Mouse (Mus musculus) intestine, postnatal 0 days (tissue): ENCODE results near the gene Gm38394. TPM values are rescaled to one million over a fixed set of nuclear protein-coding genes. Genes with fewer than 3 reads are reported as not detected.

ENCODE experiments used
- ATAC-seq: fragments of 200-750 bp; cut with Nextera tagmentation; 2 replicates; pipeline ENCODE4 v1.8.0; 2017; ENCODE audit warnings: mild to moderate bottlenecking, moderate TSS enrichment, moderate library complexity
- H3K27ac ChIP-seq: fragments of 300-500 bp; sonication (generic); 2 replicates; pipeline ENCODE4 v1.5.1; 2014; ENCODE audit warnings: mild to moderate bottlenecking, low read depth, low read length, moderate library complexity
- H3K27me3 ChIP-seq: fragments of 300-500 bp; sonication (generic); replicated peaks from 2 replicates; pipeline ENCODE4 v1.6.1; 2014; ENCODE audit warnings: low read length, mixed read lengths; ENCODE audit not compliant: control insufficient read depth, insufficient read depth
- H3K36me3 ChIP-seq: fragments of 300-500 bp; sonication (generic); 2 replicates; pipeline ENCODE4 v1.6.1; 2014; ENCODE audit warnings: mild to moderate bottlenecking, moderate library complexity; ENCODE audit not compliant: control insufficient read depth, insufficient read depth
- H3K4me1 ChIP-seq: fragments of 300-500 bp; sonication (generic); replicated peaks from 2 replicates; pipeline ENCODE4 v1.6.1; 2014; ENCODE audit warnings: antibody characterized with exemption, low read length, mixed read lengths; ENCODE audit not compliant: control insufficient read depth, insufficient read depth
- H3K4me2 ChIP-seq: fragments of 300-500 bp; sonication (generic); replicated peaks from 2 replicates; pipeline ENCODE4 v1.6.1; 2014; ENCODE audit warnings: low read depth, mild to moderate bottlenecking, moderate library complexity
- H3K4me3 ChIP-seq: fragments of 300-500 bp; sonication (generic); 2 replicates; pipeline ENCODE4 v1.5.1; 2014; ENCODE audit warnings: low read depth, low read length
- H3K9ac ChIP-seq: fragments of 300-500 bp; sonication (generic); 2 replicates; pipeline ENCODE4 v1.6.1; 2014; ENCODE audit warnings: mild to moderate bottlenecking, low read depth, low read length
- H3K9me3 ChIP-seq: fragments of 300-500 bp; sonication (generic); 2 replicates; pipeline ENCODE4 v1.6.1; 2016; ENCODE audit warnings: mixed run types; ENCODE audit not compliant: control insufficient read depth
- CTCF ChIP-seq: sonication (generic); IDR thresholded peaks from 2 replicates; pipeline ENCODE4 v1.5.1; 2016; ENCODE audit warnings: low read depth, mild to moderate bottlenecking, control low read depth, antibody characterized with exemption, moderate library complexity
- WGBS: fragments of 180-500 bp; shearing (Covaris S2); extraction: QIAGEN DNeasy Blood & Tissue Kit; methylation state at CpG from one replicate; pipeline ENCODE4 v1.1.7; 2014; 5-methylcytosine and 5-hydroxymethylcytosine counted together
- polyA plus RNA-seq: library from polyadenylated mRNA; unstranded; fragments of >200 nt; fragmentation: Nextera tagmentation; extraction: Ambion mirVana; gene quantifications from 2 replicates; pipeline ENCODE4 v1.2.1, GENCODE M21; 2015

Gene Gm38394
- polyA plus RNA-seq, 1 experiment from 2014 or later, result 1.9 TPM

DNA sequence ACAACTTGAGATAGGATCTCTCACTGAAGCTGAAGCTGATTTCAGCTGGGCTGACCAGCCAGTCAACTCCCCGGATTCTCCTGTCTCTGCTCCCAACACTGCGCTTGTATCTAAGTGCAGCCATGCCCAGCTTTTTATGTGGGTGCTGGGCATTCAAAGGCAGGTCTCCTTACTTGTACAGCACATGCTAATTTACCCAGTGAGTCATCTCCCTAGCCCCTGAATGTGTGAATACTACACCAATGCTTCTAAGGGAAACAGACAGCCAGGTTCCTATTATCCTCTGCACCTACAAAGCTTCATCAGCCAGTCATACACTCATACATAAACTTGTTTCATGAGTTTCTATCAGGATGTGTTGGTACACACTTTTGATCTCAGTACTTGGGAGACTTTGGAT, 20.0 kb downstream of the Gm38394 start:
- no peaks in the 10 kb centered on the region for H3K9me3 ChIP-seq
- H3K4me2 ChIP-seq, result no peak overlapping the region
- 90% methylated on average over 2 of the region's 2 CpGs for WGBS
- no peak for ATAC-seq
- no peak overlapping the region for H3K27ac ChIP-seq
- no peaks in the 10 kb centered on the region for H3K27me3 ChIP-seq
- no peak overlapping the region for H3K4me3 ChIP-seq
- no peak for TF ChIP-seq CTCF
- no peaks in the 10 kb centered on the region for H3K4me1 ChIP-seq
- H3K36me3 ChIP-seq, result peaks cover 94% of the 10 kb centered on the region
- H3K9ac ChIP-seq, result no peak overlapping the region

DNA sequence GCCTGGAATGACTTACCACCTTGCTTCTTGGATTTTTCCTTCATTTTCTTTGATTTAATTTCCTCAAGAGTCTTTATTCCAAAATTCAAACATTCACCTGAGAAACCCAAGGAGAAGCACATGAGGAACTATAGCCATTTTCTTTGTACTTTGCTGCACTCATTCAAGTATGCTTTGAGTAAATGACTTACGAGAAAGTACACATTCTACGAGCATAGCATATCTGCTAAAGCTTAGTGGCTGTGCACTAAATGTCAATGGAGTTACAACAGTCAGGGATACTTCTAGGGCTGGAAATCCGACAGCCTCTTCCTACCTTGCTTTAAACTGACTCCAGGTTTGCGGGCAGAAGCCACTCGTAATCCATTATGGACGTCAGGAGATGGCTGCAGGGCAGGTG, 22.6 kb downstream of the Gm38394 start:
- Histone ChIP-seq H3K4me3 (no peak overlapping the region), H3K9me3 (no peaks in the 10 kb centered on the region), H3K27me3 (no peaks in the 10 kb centered on the region), H3K36me3 (peaks cover 92% of the 10 kb centered on the region), H3K4me2 (no peak overlapping the region), H3K9ac (no peak overlapping the region), H3K4me1 (no peaks in the 10 kb centered on the region), H3K27ac (no peak overlapping the region)
- WGBS, result 87% methylated on average over 6 of the region's 6 CpGs
- ATAC-seq, result no peak
- TF ChIP-seq CTCF, result no peak

DNA sequence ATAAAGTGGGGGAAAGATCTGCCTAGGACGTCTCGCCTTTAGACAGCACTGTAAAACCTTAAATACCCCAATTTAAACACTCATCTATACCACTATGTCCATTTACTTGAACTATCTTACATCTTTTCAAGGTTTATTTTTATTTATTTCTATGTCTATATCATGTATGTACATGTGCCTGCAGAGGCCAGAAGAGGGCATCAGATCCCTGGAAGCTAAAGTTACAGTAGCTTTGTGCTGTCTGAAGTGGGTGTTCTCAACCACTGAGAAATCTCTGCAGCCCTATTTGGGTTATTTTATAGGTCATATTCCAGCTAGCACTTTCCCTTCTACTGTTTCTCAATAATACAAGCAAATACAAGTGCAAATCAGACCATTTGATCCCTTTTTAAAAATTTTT, 28.9 kb downstream of the Gm38394 start:
- no peak overlapping the region for H3K4me3 ChIP-seq
- WGBS, result 92% methylated on average over 2 of the region's 2 CpGs
- peaks cover 90% of the 10 kb centered on the region for H3K36me3 ChIP-seq
- no peak overlapping the region for H3K9ac ChIP-seq
- no peaks in the 10 kb centered on the region for H3K27me3 ChIP-seq
- no peaks in the 10 kb centered on the region for H3K9me3 ChIP-seq
- no peak overlapping the region for H3K4me2 ChIP-seq
- no peaks in the 10 kb centered on the region for H3K4me1 ChIP-seq
- TF ChIP-seq CTCF, result peak; percentile 58
- ATAC-seq, result no peak
- H3K27ac ChIP-seq, result no peak overlapping the region

DNA sequence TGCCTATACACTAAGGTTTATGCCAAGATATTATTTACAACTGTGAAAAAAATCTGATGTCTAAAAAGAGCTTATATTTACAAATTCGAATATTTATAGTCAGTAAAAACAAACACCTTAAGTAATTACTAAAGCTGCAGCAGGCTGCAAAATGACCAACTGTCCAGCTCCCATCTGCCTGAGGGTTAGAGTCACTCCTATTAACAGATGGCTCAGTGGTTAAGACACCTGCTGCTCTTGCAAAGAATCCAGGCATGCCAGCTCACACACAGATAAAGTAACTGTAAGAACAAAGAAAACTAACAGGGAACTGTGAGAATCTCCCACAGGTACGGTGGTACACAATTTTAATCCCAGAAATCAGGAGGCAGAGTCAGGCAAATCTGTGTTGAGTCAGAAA, 36.1 kb downstream of the Gm38394 start:
- H3K4me1 ChIP-seq, result no peaks in the 10 kb centered on the region
- ATAC-seq, result no peak
- no peak for TF ChIP-seq CTCF
- no peak overlapping the region for H3K9ac ChIP-seq
- WGBS, result 74% methylated on average over 2 of the region's 2 CpGs
- H3K27ac ChIP-seq, result no peak overlapping the region
- no peak overlapping the region for H3K4me3 ChIP-seq
- no peaks in the 10 kb centered on the region for H3K9me3 ChIP-seq
- no peak overlapping the region for H3K4me2 ChIP-seq
- H3K36me3 ChIP-seq, result peaks cover 86% of the 10 kb centered on the region
- H3K27me3 ChIP-seq, result no peaks in the 10 kb centered on the region

DNA sequence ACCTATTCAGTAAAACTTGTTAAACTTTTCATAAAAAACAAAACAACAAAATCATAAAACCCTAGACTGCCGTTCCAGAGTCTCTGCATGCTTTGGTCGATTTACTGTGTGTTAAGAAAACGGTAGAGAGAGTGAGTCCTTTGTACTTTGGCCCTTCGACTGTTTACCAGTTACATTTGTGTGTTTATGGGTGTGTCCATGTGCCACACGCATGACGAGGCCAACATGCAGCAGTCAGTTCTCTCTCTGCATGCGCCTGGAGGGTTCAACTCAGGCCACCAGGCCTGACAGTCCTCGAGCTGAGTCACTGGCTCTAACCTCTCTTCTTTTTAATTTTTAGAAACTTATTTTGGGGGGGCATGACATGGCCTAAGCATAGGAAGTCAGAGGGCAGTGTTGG, 42.8 kb downstream of the Gm38394 start:
- no peak overlapping the region for H3K9ac ChIP-seq
- no peaks in the 10 kb centered on the region for H3K27me3 ChIP-seq
- 47% methylated on average over 8 of the region's 8 CpGs for WGBS
- H3K9me3 ChIP-seq, result no peaks in the 10 kb centered on the region
- ATAC-seq, result peak; percentile 83
- no peak overlapping the region for H3K4me2 ChIP-seq
- TF ChIP-seq CTCF, result no peak
- H3K4me3 ChIP-seq, result no peak overlapping the region
- H3K36me3 ChIP-seq, result peaks cover 44% of the 10 kb centered on the region
- peak overlapping the region; percentile 41 for H3K27ac ChIP-seq
- no peaks in the 10 kb centered on the region for H3K4me1 ChIP-seq

DNA sequence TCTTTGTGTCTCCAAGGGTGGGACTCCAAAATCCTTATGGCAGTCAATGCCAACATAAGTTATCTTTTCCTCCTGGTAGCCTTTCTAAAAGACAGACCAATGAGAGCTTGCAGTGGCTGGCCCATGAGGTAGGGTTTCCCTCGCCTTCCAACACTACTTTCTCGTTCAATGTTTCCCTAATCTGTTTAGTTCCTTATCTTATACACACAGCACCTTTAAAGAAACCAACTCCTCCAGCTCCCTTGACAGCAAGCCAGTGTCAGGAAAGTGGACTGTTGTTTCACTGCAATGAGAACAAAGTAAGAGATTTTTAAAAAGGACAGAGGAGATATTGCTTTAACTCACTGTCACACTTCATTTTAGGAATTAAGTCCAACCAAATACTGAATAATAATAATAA, 43.2 kb downstream of the Gm38394 start:
- H3K27ac ChIP-seq, result peak overlapping the region; percentile 50; the same call in 1 of the 2 replicates
- no peak for TF ChIP-seq CTCF

DNA sequence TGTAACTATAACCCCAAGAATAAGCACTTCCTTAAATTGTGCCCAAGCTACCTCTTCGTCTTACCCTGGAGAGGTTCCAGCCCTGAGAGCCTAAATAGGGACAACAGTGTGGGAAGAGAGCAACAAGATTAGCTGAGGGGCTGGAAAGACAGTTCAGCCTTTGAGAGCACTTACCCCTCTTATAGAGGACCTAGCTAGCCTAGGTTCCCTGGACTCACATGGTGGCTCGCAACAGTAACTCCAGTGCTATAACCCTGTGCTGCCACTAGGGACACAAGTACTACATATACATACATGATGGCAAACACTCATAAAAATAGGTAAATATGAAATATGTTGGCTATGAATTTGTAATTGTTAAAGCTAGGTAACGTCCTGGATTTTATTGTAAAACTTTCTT, 47.3 kb downstream of the Gm38394 start:
- 86% methylated on average over 3 of the region's 3 CpGs for WGBS
- H3K9ac ChIP-seq, result no peak overlapping the region
- no peak overlapping the region for H3K27ac ChIP-seq
- H3K4me1 ChIP-seq, result no peaks in the 10 kb centered on the region
- H3K9me3 ChIP-seq, result no peaks in the 10 kb centered on the region
- H3K4me3 ChIP-seq, result no peak overlapping the region
- no peaks in the 10 kb centered on the region for H3K27me3 ChIP-seq
- peaks cover 7% of the 10 kb centered on the region for H3K36me3 ChIP-seq
- H3K4me2 ChIP-seq, result no peak overlapping the region
- no peak for ATAC-seq
- TF ChIP-seq CTCF, result peak; percentile 58

More for the DNA sequence above, 43.2 kb downstream of the Gm38394 start:
- 0 out of 2 replicates have a peak, but pooled peaks have one; percentile 5 for ATAC-seq
- Histone ChIP-seq H3K4me2 (no peak overlapping the region), H3K4me1 (no peaks in the 10 kb centered on the region), H3K9ac (no peak overlapping the region), H3K9me3 (no peaks in the 10 kb centered on the region), H3K27me3 (no peaks in the 10 kb centered on the region), H3K4me3 (no peak overlapping the region), H3K36me3 (peaks cover 40% of the 10 kb centered on the region)
- WGBS, result 33% methylated on average over 2 of the region's 2 CpGs
